Mouse (Mus musculus): Measurements from ENCODE around the gene Ap5s1. TPM values are rescaled to one million over a fixed set of nuclear protein-coding genes. Genes with fewer than 3 reads are reported as not detected.

The Ap5s1 gene
- total RNA-seq, 1 experiment from 2014 or later, result 7.7 TPM

- ATAC-seq (ENCODE audit: extremely low read depth, insufficient number of reproducible peaks, low FRiP score, poor library complexity, severe bottlenecking), result no peak
Observed at GRCm38 (mm10) chr2:131186343-131186742, 20.5 kb upstream of the Ap5s1 start.

GRCm38 (mm10) chr2:131186771-131187601 is 19.9 kb upstream of the Ap5s1 start, which contains the start of the genes Cdc25b and Spef1:
Gene Cdc25b (plus strand): TSS chr2:131186949.
Gene Spef1 (minus strand): TSS chr2:131187282.
- ATAC-seq (ENCODE audit: extremely low read depth, insufficient number of reproducible peaks, low FRiP score, poor library complexity, severe bottlenecking), result peak; percentile 69

DNA sequence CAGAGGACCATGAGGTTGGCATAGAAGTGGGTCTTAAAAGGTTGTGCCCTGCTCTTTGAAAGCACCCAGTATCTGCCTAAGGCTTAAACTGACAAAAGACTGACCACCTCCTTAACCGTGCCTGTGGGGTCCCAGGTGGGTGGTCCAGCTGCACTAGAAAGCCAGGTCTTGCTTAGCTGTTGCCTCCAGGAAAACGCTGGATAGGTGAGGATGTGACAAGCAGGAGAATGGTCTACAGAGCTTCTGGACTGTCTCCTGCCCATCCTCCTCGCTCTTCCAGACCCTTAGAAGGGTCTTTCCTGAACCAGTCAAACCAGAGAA is 19.3 kb upstream of the Ap5s1 start:
- no peak for ATAC-seq (ENCODE audit: extremely low read depth, insufficient number of reproducible peaks, low FRiP score, poor library complexity, severe bottlenecking)

DNA sequence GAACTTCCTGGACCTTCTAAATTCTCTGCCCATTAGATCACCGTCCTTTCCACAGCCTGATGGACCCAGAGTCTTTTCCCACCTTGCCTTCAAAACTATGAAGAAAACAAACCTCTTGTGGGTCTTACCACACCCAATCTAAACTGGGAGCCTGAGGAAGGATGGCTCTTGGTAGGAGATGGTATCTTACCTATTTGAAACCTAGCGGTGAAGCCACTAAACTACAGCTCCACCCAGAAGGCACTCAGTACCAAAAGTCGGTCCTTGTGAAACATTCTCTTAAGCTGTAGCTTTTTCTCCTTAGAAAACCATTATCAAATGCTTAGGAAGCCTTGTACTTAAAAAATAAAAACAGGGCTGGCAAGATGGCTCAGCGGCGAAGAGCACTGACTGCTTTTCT is 18.6 kb upstream of the Ap5s1 start:
- no peak for ATAC-seq (ENCODE audit: extremely low read depth, insufficient number of reproducible peaks, low FRiP score, poor library complexity, severe bottlenecking)

- ATAC-seq (ENCODE audit: extremely low read depth, insufficient number of reproducible peaks, low FRiP score, poor library complexity, severe bottlenecking), result peak; percentile 30; the same call in 1 of the 2 replicates
Observed at GRCm38 (mm10) chr2:131189521-131190309, 17.2 kb upstream of the Ap5s1 start.

DNA sequence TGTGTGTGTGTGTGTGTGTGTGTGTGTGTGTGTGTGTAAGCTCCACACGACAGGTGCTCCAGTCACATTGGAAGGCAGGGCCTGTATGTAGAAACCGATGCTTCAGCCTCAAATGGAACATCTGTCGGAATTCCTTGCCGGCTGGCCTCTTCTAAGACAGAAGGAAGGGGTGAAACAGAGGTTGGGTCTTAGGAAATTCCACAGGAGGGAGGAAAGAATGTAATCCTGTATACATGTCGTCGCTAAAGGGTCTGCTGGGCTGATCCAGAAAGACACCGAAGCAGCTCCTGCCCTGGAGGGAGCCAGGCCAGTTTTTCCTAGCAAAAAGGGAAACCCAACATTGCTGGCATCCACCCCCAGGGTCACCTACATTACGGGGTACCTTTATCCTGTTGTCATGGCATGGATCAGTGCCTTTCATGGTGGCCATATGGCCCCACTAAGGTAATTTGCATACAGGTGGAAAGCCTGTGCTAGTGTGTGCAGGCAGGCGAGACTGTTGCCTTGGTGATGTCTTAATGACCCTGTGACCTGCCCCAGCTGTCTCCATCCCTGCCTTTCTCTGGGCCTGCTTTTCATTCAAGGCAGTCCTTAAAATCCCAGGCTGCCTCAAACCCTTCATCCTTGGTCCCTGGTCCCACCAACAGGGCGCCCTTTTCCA is 16.4 kb upstream of the Ap5s1 start:
- peak; percentile 67 for ATAC-seq (ENCODE audit: extremely low read depth, insufficient number of reproducible peaks, low FRiP score, poor library complexity, severe bottlenecking)

GRCm38 (mm10) chr2:131191005-131191390 is 15.9 kb upstream of the Ap5s1 start:
- 0 out of 2 replicates have a peak, but pooled peaks have one; percentile 17 for ATAC-seq (ENCODE audit: extremely low read depth, insufficient number of reproducible peaks, low FRiP score, poor library complexity, severe bottlenecking)

- peak; percentile 84 for ATAC-seq (ENCODE audit: extremely low read depth, insufficient number of reproducible peaks, low FRiP score, poor library complexity, severe bottlenecking)
Observed at GRCm38 (mm10) chr2:131196606-131197316, 10.1 kb upstream of the Ap5s1 start.

DNA sequence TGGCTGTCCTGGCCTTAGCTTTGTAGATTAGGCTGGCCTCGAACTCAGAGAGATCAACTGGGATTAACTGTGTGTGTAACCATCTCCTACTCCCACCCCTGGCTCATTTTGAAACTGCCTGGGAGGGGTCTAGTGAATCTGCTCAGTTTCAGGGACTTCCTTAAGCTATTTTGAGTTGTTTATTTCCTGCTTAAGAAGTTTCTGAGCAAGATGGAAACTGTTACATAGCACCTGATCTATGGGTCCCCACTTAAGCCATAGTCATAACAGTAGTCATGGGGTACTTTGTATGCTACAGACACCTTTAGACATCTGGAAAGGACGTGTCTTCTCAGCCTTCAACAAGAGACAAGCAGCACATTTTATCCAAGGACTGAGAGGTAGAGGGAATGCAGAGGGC is 6.2 kb upstream of the Ap5s1 start:
- no peak for ATAC-seq (ENCODE audit: extremely low read depth, insufficient number of reproducible peaks, low FRiP score, poor library complexity, severe bottlenecking)

GRCm38 (mm10) chr2:131201262-131201661 is 5.6 kb upstream of the Ap5s1 start:
- ATAC-seq (ENCODE audit: extremely low read depth, insufficient number of reproducible peaks, low FRiP score, poor library complexity, severe bottlenecking), result no peak

GRCm38 (mm10) chr2:131203816-131204409 is 3.0 kb upstream of the Ap5s1 start:
- no peak for ATAC-seq (ENCODE audit: extremely low read depth, insufficient number of reproducible peaks, low FRiP score, poor library complexity, severe bottlenecking)

DNA sequence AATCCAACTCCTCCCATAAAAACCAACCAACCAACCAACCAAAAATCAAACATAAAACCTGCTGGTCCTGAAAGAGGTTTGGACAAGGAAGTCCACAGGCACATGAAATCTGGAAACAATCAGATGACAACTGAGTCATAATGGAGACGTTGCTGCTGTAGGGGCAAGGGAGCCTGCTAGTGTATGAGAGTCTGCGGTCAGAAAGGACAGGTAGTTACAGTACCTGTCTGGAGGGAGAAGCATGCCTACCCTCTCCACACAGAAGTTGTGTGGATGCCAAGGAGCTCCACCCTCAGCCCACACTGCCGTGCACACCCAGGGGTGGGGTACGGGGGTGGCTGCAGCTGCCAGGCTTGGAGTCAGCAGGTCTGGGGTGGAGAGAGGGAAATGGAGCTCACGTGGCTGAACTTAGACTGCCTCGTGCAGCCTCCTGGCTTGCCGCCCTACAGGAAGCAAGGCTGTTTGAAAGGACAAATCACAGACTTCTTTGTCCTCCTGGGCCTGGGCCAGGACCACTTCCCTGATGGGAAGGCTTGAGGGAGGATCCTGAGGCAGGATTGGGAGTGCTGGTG is 2.4 kb upstream of the Ap5s1 start:
- no peak for ATAC-seq (ENCODE audit: extremely low read depth, insufficient number of reproducible peaks, low FRiP score, poor library complexity, severe bottlenecking)

GRCm38 (mm10) chr2:131205521-131206182 is 1.2 kb upstream of the Ap5s1 start:
- no peak for ATAC-seq (ENCODE audit: extremely low read depth, insufficient number of reproducible peaks, low FRiP score, poor library complexity, severe bottlenecking)

- no peak for ATAC-seq (ENCODE audit: extremely low read depth, insufficient number of reproducible peaks, low FRiP score, poor library complexity, severe bottlenecking)
Observed at GRCm38 (mm10) chr2:131208356-131208755, 1.5 kb downstream of the Ap5s1 start.

GRCm38 (mm10) chr2:131209125-131209795 is 2.4 kb downstream of the Ap5s1 start:
- ATAC-seq (ENCODE audit: extremely low read depth, insufficient number of reproducible peaks, low FRiP score, poor library complexity, severe bottlenecking), result no peak

DNA sequence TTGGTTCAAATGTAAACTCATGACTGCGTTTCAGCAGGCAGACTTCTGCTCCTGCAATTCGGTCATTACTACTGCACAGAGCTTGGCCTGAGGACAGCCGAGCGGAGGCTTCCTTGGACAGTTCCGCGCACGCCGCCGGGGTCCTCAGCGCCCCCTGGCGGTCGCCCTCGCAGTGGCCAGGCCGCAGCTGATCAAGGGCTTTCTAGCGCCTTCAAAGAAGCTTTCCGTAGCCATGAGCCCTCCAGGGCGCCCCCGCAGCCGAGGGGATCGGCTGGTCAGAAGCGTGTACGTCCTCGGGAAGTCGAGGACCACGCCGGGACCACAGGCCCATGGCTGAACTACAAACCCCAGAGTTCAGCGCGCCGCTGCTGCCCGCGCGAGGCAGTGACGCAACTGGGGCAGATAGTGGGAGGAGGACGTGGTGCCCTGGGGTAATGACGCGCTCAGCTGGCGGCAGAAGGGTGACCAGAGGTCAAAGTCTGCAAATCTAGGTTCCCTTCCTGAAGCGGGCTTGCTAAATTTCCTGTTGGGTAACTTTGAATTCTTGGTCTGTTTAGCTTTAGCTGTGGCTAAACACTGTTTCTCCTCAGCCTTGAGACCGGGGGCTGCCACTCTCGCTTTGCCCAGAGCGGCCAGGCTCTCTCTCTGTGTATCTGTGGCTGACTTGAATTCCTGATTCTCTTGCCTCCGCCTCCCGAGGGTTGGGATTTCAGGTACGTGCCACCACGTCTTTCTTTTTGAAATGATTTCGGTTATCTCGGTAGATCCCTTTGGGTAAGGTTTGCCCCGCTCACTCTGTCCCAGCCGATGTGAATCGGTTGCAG is 3.3 kb downstream of the Ap5s1 start:
- ATAC-seq (ENCODE audit: extremely low read depth, insufficient number of reproducible peaks, low FRiP score, poor library complexity, severe bottlenecking), result peak; percentile 96

All from neutrophil, adult 5-6 weeks (primary cell).